Mouse (Mus musculus): ENCODE results near the gene Fam104a. TPM values are rescaled to one million over a fixed set of nuclear protein-coding genes. Genes with fewer than 3 reads are reported as not detected.
A peak's percentile ranks its signal among the peaks of the same experiment; 100 is the strongest.

Fam104a gene
- polyA plus RNA-seq, 1 experiment from 2014 or later, result 36.2 TPM

GRCm38 (mm10) chr11:113634699-113635121 is 49.2 kb downstream of the Fam104a start:
- Histone ChIP-seq H3K4me1 (ENCODE audit: control insufficient read depth, insufficient read depth, low read length) (no peaks in the 10 kb centered on the region), H3K27ac (ENCODE audit: low read length) (no peak overlapping the region), H3K4me2 (ENCODE audit: low read depth, low read length) (no peak overlapping the region), H3K4me3 (replicated peaks; ENCODE audit: low read length) (no peak overlapping the region), H3K36me3 (ENCODE audit: control insufficient read depth, insufficient read depth, low read length) (no peaks in the 10 kb centered on the region), H3K9ac (ENCODE audit: low read length) (no peak overlapping the region), H3K27me3 (ENCODE audit: control insufficient read depth, insufficient read depth, low read length) (no peaks in the 10 kb centered on the region), H3K9me3 (replicated peaks; ENCODE audit: control insufficient read depth, low read length) (peaks cover 7% of the 10 kb centered on the region)
- ATAC-seq (ENCODE audit: insufficient read depth, low FRiP score), result no peak
- WGBS, result 72% methylated on average over 10 of the region's 10 CpGs

DNA sequence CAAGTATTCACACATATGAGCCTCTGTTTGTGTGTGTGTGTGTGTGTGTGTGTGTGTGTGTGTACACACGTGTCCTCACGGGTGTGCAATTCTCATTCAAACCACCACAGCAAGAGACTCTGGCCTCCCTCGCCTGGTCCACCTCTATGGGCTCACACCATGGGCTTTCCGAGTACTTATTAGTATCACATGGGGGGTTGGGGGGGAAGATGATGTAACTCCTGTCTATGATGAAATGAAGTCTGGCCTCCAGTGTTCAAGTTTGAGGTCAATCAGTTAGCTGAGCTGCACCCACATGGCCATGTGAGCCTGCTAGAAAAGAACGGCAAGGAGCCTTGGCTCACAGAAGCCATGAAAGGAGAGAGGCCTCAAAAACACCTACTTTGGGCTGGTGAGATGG is 50.6 kb downstream of the Fam104a start:
- WGBS, result 93% methylated on average over 5 of the region's 5 CpGs
- no peak for ATAC-seq (ENCODE audit: insufficient read depth, low FRiP score)
- Histone ChIP-seq H3K9ac (ENCODE audit: low read length) (no peak overlapping the region), H3K9me3 (replicated peaks; ENCODE audit: control insufficient read depth, low read length) (peaks cover 5% of the 10 kb centered on the region; the same call in 1 of the 2 replicates), H3K4me3 (replicated peaks; ENCODE audit: low read length) (no peak overlapping the region), H3K27ac (ENCODE audit: low read length) (no peak overlapping the region), H3K4me2 (ENCODE audit: low read depth, low read length) (no peak overlapping the region), H3K4me1 (ENCODE audit: control insufficient read depth, insufficient read depth, low read length) (no peaks in the 10 kb centered on the region), H3K27me3 (ENCODE audit: control insufficient read depth, insufficient read depth, low read length) (no peaks in the 10 kb centered on the region), H3K36me3 (ENCODE audit: control insufficient read depth, insufficient read depth, low read length) (no peaks in the 10 kb centered on the region)

- 65% methylated on average over 7 of the region's 7 CpGs for WGBS
- peak overlapping the region; percentile 25 for H3K4me2 ChIP-seq (ENCODE audit: low read depth, low read length)
- no peak overlapping the region for H3K9ac ChIP-seq (ENCODE audit: low read length)
- H3K4me1 ChIP-seq (ENCODE audit: control insufficient read depth, insufficient read depth, low read length), result no peaks in the 10 kb centered on the region
- H3K9me3 ChIP-seq (replicated peaks; ENCODE audit: control insufficient read depth, low read length), result no peaks in the 10 kb centered on the region
- no peak for ATAC-seq (ENCODE audit: insufficient read depth, low FRiP score)
- H3K27ac ChIP-seq (ENCODE audit: low read length), result 0 out of 2 replicates have a peak overlapping the region, but pooled peaks have one; percentile 18
- H3K4me3 ChIP-seq (replicated peaks; ENCODE audit: low read length), result no peak overlapping the region
- H3K27me3 ChIP-seq (ENCODE audit: control insufficient read depth, insufficient read depth, low read length), result no peaks in the 10 kb centered on the region
- no peaks in the 10 kb centered on the region for H3K36me3 ChIP-seq (ENCODE audit: control insufficient read depth, insufficient read depth, low read length)
Observed at GRCm38 (mm10) chr11:113632303-113632702, 51.7 kb downstream of the Fam104a start.

DNA sequence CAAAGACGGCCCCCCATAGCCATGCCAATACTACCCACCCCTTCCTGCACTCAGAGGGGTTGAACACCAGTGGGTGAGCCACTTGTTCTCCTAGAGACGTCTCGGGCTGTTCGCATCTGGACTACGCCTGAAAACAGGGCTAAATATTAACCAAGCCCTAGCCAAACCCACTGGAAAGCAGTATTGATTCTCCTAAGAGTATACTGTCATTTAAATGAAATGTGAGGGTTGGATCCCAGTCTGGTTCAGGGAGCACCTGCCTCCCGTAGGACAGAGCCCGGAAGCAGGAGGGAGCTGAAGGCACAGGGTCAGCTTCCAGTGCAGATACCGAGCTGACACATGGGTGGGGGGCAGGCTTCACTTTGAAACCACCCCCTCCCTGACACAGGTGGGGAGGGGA is 52.1 kb downstream of the Fam104a start:
- Histone ChIP-seq H3K9ac (ENCODE audit: low read length) (no peak overlapping the region), H3K36me3 (ENCODE audit: control insufficient read depth, insufficient read depth, low read length) (no peaks in the 10 kb centered on the region), H3K9me3 (replicated peaks; ENCODE audit: control insufficient read depth, low read length) (no peaks in the 10 kb centered on the region), H3K4me2 (ENCODE audit: low read depth, low read length) (peak overlapping the region; percentile 25), H3K27me3 (ENCODE audit: control insufficient read depth, insufficient read depth, low read length) (no peaks in the 10 kb centered on the region), H3K27ac (ENCODE audit: low read length) (peak overlapping the region; percentile 18; the same call in 1 of the 2 replicates), H3K4me1 (ENCODE audit: control insufficient read depth, insufficient read depth, low read length) (0 out of 2 replicates have a peak, but pooled peaks cover 1% of the 10 kb centered on the region), H3K4me3 (replicated peaks; ENCODE audit: low read length) (no peak overlapping the region)
- peak; percentile 74; the same call in 1 of the 2 replicates for ATAC-seq (ENCODE audit: insufficient read depth, low FRiP score)
- WGBS, result 58% methylated on average over 8 of the region's 8 CpGs

GRCm38 (mm10) chr11:113631302-113631701 is 52.7 kb downstream of the Fam104a start:
- no peak overlapping the region for H3K9ac ChIP-seq (ENCODE audit: low read length)
- peak overlapping the region; percentile 29; the same call in 1 of the 2 replicates for H3K27ac ChIP-seq (ENCODE audit: low read length)
- 0 out of 2 replicates have a peak, but pooled peaks have one; percentile 27 for ATAC-seq (ENCODE audit: insufficient read depth, low FRiP score)
- H3K27me3 ChIP-seq (ENCODE audit: control insufficient read depth, insufficient read depth, low read length), result no peaks in the 10 kb centered on the region
- no peak overlapping the region for H3K4me3 ChIP-seq (replicated peaks; ENCODE audit: low read length)
- H3K4me1 ChIP-seq (ENCODE audit: control insufficient read depth, insufficient read depth, low read length), result 0 out of 2 replicates have a peak, but pooled peaks cover 2% of the 10 kb centered on the region
- no peaks in the 10 kb centered on the region for H3K9me3 ChIP-seq (replicated peaks; ENCODE audit: control insufficient read depth, low read length)
- 56% methylated on average over 8 of the region's 8 CpGs for WGBS
- peak overlapping the region; percentile 25 for H3K4me2 ChIP-seq (ENCODE audit: low read depth, low read length)
- H3K36me3 ChIP-seq (ENCODE audit: control insufficient read depth, insufficient read depth, low read length), result no peaks in the 10 kb centered on the region

GRCm38 (mm10) chr11:113630642-113631041 is 53.3 kb downstream of the Fam104a start:
- no peaks in the 10 kb centered on the region for H3K9me3 ChIP-seq (replicated peaks; ENCODE audit: control insufficient read depth, low read length)
- WGBS, result 53% methylated on average over 7 of the region's 7 CpGs
- H3K27ac ChIP-seq (ENCODE audit: low read length), result no peak overlapping the region
- H3K4me3 ChIP-seq (replicated peaks; ENCODE audit: low read length), result no peak overlapping the region
- H3K36me3 ChIP-seq (ENCODE audit: control insufficient read depth, insufficient read depth, low read length), result no peaks in the 10 kb centered on the region
- no peaks in the 10 kb centered on the region for H3K27me3 ChIP-seq (ENCODE audit: control insufficient read depth, insufficient read depth, low read length)
- peak overlapping the region; percentile 20; the same call in 1 of the 2 replicates for H3K4me2 ChIP-seq (ENCODE audit: low read depth, low read length)
- ATAC-seq (ENCODE audit: insufficient read depth, low FRiP score), result no peak
- 0 out of 2 replicates have a peak, but pooled peaks cover 2% of the 10 kb centered on the region for H3K4me1 ChIP-seq (ENCODE audit: control insufficient read depth, insufficient read depth, low read length)
- no peak overlapping the region for H3K9ac ChIP-seq (ENCODE audit: low read length)

- Histone ChIP-seq H3K27me3 (ENCODE audit: control insufficient read depth, insufficient read depth, low read length) (no peaks in the 10 kb centered on the region), H3K4me3 (replicated peaks; ENCODE audit: low read length) (no peak overlapping the region), H3K4me2 (ENCODE audit: low read depth, low read length) (no peak overlapping the region), H3K4me1 (ENCODE audit: control insufficient read depth, insufficient read depth, low read length) (0 out of 2 replicates have a peak, but pooled peaks cover 2% of the 10 kb centered on the region), H3K9me3 (replicated peaks; ENCODE audit: control insufficient read depth, low read length) (no peaks in the 10 kb centered on the region), H3K27ac (ENCODE audit: low read length) (no peak overlapping the region), H3K9ac (ENCODE audit: low read length) (no peak overlapping the region), H3K36me3 (ENCODE audit: control insufficient read depth, insufficient read depth, low read length) (no peaks in the 10 kb centered on the region)
- WGBS, result 58% methylated on average over 4 of the region's 4 CpGs
- ATAC-seq (ENCODE audit: insufficient read depth, low FRiP score), result no peak
Observed at GRCm38 (mm10) chr11:113627785-113628184, 56.2 kb downstream of the Fam104a start.

GRCm38 (mm10) chr11:113625437-113625836 is 58.5 kb downstream of the Fam104a start:
- H3K4me1 ChIP-seq (ENCODE audit: control insufficient read depth, insufficient read depth, low read length), result 0 out of 2 replicates have a peak, but pooled peaks cover 2% of the 10 kb centered on the region
- H3K27me3 ChIP-seq (ENCODE audit: control insufficient read depth, insufficient read depth, low read length), result peaks cover 12% of the 10 kb centered on the region; the same call in 1 of the 2 replicates
- H3K9me3 ChIP-seq (replicated peaks; ENCODE audit: control insufficient read depth, low read length), result no peaks in the 10 kb centered on the region
- no peak for ATAC-seq (ENCODE audit: insufficient read depth, low FRiP score)
- H3K27ac ChIP-seq (ENCODE audit: low read length), result no peak overlapping the region
- 85% methylated on average over 18 of the region's 18 CpGs for WGBS
- no peaks in the 10 kb centered on the region for H3K36me3 ChIP-seq (ENCODE audit: control insufficient read depth, insufficient read depth, low read length)
- no peak overlapping the region for H3K4me2 ChIP-seq (ENCODE audit: low read depth, low read length)
- H3K4me3 ChIP-seq (replicated peaks; ENCODE audit: low read length), result no peak overlapping the region
- no peak overlapping the region for H3K9ac ChIP-seq (ENCODE audit: low read length)

- Histone ChIP-seq H3K27ac (ENCODE audit: low read length) (no peak overlapping the region), H3K36me3 (ENCODE audit: control insufficient read depth, insufficient read depth, low read length) (no peaks in the 10 kb centered on the region), H3K4me1 (ENCODE audit: control insufficient read depth, insufficient read depth, low read length) (peaks cover 21% of the 10 kb centered on the region; the same call in 1 of the 2 replicates), H3K9me3 (replicated peaks; ENCODE audit: control insufficient read depth, low read length) (no peaks in the 10 kb centered on the region), H3K27me3 (ENCODE audit: control insufficient read depth, insufficient read depth, low read length) (peaks cover 29% of the 10 kb centered on the region), H3K9ac (ENCODE audit: low read length) (no peak overlapping the region), H3K4me2 (ENCODE audit: low read depth, low read length) (no peak overlapping the region), H3K4me3 (replicated peaks; ENCODE audit: low read length) (no peak overlapping the region)
- WGBS, result 77% methylated on average over 4 of the region's 4 CpGs
- ATAC-seq (ENCODE audit: insufficient read depth, low FRiP score), result no peak
Observed at GRCm38 (mm10) chr11:113622028-113622427, 61.9 kb downstream of the Fam104a start.
